Mouse (Mus musculus) intestine, postnatal 0 days (tissue): ENCODE results near the gene Homez. TPM values are rescaled to one million over a fixed set of nuclear protein-coding genes. Genes with fewer than 3 reads are reported as not detected.

Source experiments
- ATAC-seq: fragments of 200-750 bp; cut with Nextera tagmentation; 2 replicates; pipeline ENCODE4 v1.8.0; 2017; ENCODE audit warnings: mild to moderate bottlenecking, moderate TSS enrichment, moderate library complexity
- H3K27ac ChIP-seq: fragments of 300-500 bp; sonication (generic); 2 replicates; pipeline ENCODE4 v1.5.1; 2014; ENCODE audit warnings: mild to moderate bottlenecking, low read depth, low read length, moderate library complexity
- H3K27me3 ChIP-seq: fragments of 300-500 bp; sonication (generic); replicated peaks from 2 replicates; pipeline ENCODE4 v1.6.1; 2014; ENCODE audit warnings: low read length, mixed read lengths; ENCODE audit not compliant: control insufficient read depth, insufficient read depth
- H3K36me3 ChIP-seq: fragments of 300-500 bp; sonication (generic); 2 replicates; pipeline ENCODE4 v1.6.1; 2014; ENCODE audit warnings: mild to moderate bottlenecking, moderate library complexity; ENCODE audit not compliant: control insufficient read depth, insufficient read depth
- H3K4me1 ChIP-seq: fragments of 300-500 bp; sonication (generic); replicated peaks from 2 replicates; pipeline ENCODE4 v1.6.1; 2014; ENCODE audit warnings: antibody characterized with exemption, low read length, mixed read lengths; ENCODE audit not compliant: control insufficient read depth, insufficient read depth
- H3K4me2 ChIP-seq: fragments of 300-500 bp; sonication (generic); replicated peaks from 2 replicates; pipeline ENCODE4 v1.6.1; 2014; ENCODE audit warnings: low read depth, mild to moderate bottlenecking, moderate library complexity
- H3K4me3 ChIP-seq: fragments of 300-500 bp; sonication (generic); 2 replicates; pipeline ENCODE4 v1.5.1; 2014; ENCODE audit warnings: low read depth, low read length
- H3K9ac ChIP-seq: fragments of 300-500 bp; sonication (generic); 2 replicates; pipeline ENCODE4 v1.6.1; 2014; ENCODE audit warnings: mild to moderate bottlenecking, low read depth, low read length
- H3K9me3 ChIP-seq: fragments of 300-500 bp; sonication (generic); 2 replicates; pipeline ENCODE4 v1.6.1; 2016; ENCODE audit warnings: mixed run types; ENCODE audit not compliant: control insufficient read depth
- CTCF ChIP-seq: sonication (generic); IDR thresholded peaks from 2 replicates; pipeline ENCODE4 v1.5.1; 2016; ENCODE audit warnings: low read depth, mild to moderate bottlenecking, control low read depth, antibody characterized with exemption, moderate library complexity
- WGBS: fragments of 180-500 bp; shearing (Covaris S2); extraction: QIAGEN DNeasy Blood & Tissue Kit; methylation state at CpG from one replicate; pipeline ENCODE4 v1.1.7; 2014; 5-methylcytosine and 5-hydroxymethylcytosine counted together
- polyA plus RNA-seq: library from polyadenylated mRNA; unstranded; fragments of >200 nt; fragmentation: Nextera tagmentation; extraction: Ambion mirVana; gene quantifications from 2 replicates; pipeline ENCODE4 v1.2.1, GENCODE M21; 2015

The Homez gene
- polyA plus RNA-seq, 1 experiment from 2014 or later: 6.0 TPM

GRCm38 (mm10) chr14:54864313-54865036 lies 6.3 kb downstream of the Homez start:
- Histone ChIP-seq H3K9ac (peak overlapping the region; percentile 93; the same call in 1 of the 2 replicates), H3K36me3 (no peaks in the 10 kb centered on the region), H3K27me3 (no peaks in the 10 kb centered on the region), H3K4me3 (peak overlapping the region; percentile 99), H3K9me3 (no peaks in the 10 kb centered on the region), H3K4me1 (no peaks in the 10 kb centered on the region), H3K27ac (peak overlapping the region; percentile 88; the same call in 1 of the 2 replicates), H3K4me2 (peak overlapping the region; percentile 87)
- no peak for TF ChIP-seq CTCF
- WGBS: 10% methylated on average over 21 of the region's 21 CpGs
- peak; percentile 41 for ATAC-seq

GRCm38 (mm10) chr14:54863501-54864312 lies 7.1 kb downstream of the Homez start:
- TF ChIP-seq CTCF: peak; percentile 26
- H3K9me3 ChIP-seq: no peaks in the 10 kb centered on the region
- no peaks in the 10 kb centered on the region for H3K27me3 ChIP-seq
- peak overlapping the region; percentile 99 for H3K4me3 ChIP-seq
- H3K4me2 ChIP-seq: peak overlapping the region; percentile 87
- H3K9ac ChIP-seq: peak overlapping the region; percentile 93
- H3K36me3 ChIP-seq: no peaks in the 10 kb centered on the region
- ATAC-seq: peak; percentile 99
- no peaks in the 10 kb centered on the region for H3K4me1 ChIP-seq
- WGBS: under 1% methylated on average over 49 of the region's 56 CpGs
- H3K27ac ChIP-seq: peak overlapping the region; percentile 88

GRCm38 (mm10) chr14:54860511-54860910 lies 10.2 kb downstream of the Homez start:
- 43% methylated on average over 2 of the region's 2 CpGs for WGBS
- ATAC-seq: no peak

GRCm38 (mm10) chr14:54857891-54858290 lies 12.9 kb downstream of the Homez start:
- no peak overlapping the region for H3K27ac ChIP-seq
- TF ChIP-seq CTCF: no peak
- no peaks in the 10 kb centered on the region for H3K27me3 ChIP-seq
- no peaks in the 10 kb centered on the region for H3K4me1 ChIP-seq
- peaks cover 17% of the 10 kb centered on the region for H3K36me3 ChIP-seq
- H3K9me3 ChIP-seq: no peaks in the 10 kb centered on the region
- no peak overlapping the region for H3K9ac ChIP-seq
- no peak overlapping the region for H3K4me2 ChIP-seq
- H3K4me3 ChIP-seq: no peak overlapping the region
- 91% methylated on average over 9 of the region's 9 CpGs for WGBS
- no peak for ATAC-seq

More at GRCm38 (mm10) chr14:54860511-54860910, 10.2 kb downstream of the Homez start:
- H3K27me3 ChIP-seq: no peaks in the 10 kb centered on the region
- no peaks in the 10 kb centered on the region for H3K9me3 ChIP-seq
- H3K27ac ChIP-seq: no peak overlapping the region
- no peak overlapping the region for H3K4me2 ChIP-seq
- H3K9ac ChIP-seq: no peak overlapping the region
- no peaks in the 10 kb centered on the region for H3K4me1 ChIP-seq
- H3K4me3 ChIP-seq: no peak overlapping the region
- peaks cover 17% of the 10 kb centered on the region for H3K36me3 ChIP-seq
- TF ChIP-seq CTCF: peak; percentile 82

GRCm38 (mm10) chr14:54856703-54857102 lies 14.1 kb downstream of the Homez start:
- Histone ChIP-seq H3K27ac (no peak overlapping the region), H3K9ac (no peak overlapping the region), H3K4me2 (no peak overlapping the region), H3K4me3 (no peak overlapping the region), H3K9me3 (no peaks in the 10 kb centered on the region), H3K36me3 (peaks cover 17% of the 10 kb centered on the region), H3K27me3 (no peaks in the 10 kb centered on the region), H3K4me1 (no peaks in the 10 kb centered on the region)
- no peak for ATAC-seq
- no peak for TF ChIP-seq CTCF
- 88% methylated on average over 7 of the region's 7 CpGs for WGBS

- no peaks in the 10 kb centered on the region for H3K27me3 ChIP-seq
- TF ChIP-seq CTCF: no peak
- no peak for ATAC-seq
- H3K9ac ChIP-seq: no peak overlapping the region
- H3K9me3 ChIP-seq: no peaks in the 10 kb centered on the region
- 88% methylated on average over 3 of the region's 3 CpGs for WGBS
- no peaks in the 10 kb centered on the region for H3K4me1 ChIP-seq
- no peak overlapping the region for H3K4me3 ChIP-seq
- H3K4me2 ChIP-seq: no peak overlapping the region
- no peak overlapping the region for H3K27ac ChIP-seq
- peaks cover 17% of the 10 kb centered on the region for H3K36me3 ChIP-seq
Observed at GRCm38 (mm10) chr14:54855726-54856125, 15.0 kb downstream of the Homez start.
